ENCODE assay signal across 13 mouse cellular contexts in genomic region chr10:115493778-115494141, GRCm38 (mm10).
DNase-seq lines count a peak whose midpoint lies in the region; ATAC-seq lines count a peak whose summit lies in the region.
"Had no signal": no experiment of that assay in that cellular context is flagged by ENCODE, and none has a peak within 500 bp of the region (broad histone marks: within the 10 kb centered on the region; RNA-seq: fewer than 3 reads in every experiment).

No protein-coding gene starts in this region.

- H3K9ac ChIP-seq in lung, embryonic 16.5 days (ENCODE audit: low read length) = no peak overlapping the region
- H3K9ac ChIP-seq in stomach, embryonic 16.5 days (ENCODE audit: low read length) = no peak overlapping the region
- H3K9ac ChIP-seq: liver, embryonic 12.5 days had no signal

- DNase-seq in heart, embryonic 10.5 days (ENCODE audit: low spot score) = no peak
- no peak for DNase-seq in heart, adult 11 months
- DNase-seq in lung, postnatal 36 days = no peak
- no peak for DNase-seq in limb, embryonic 10.5 days (ENCODE audit: low spot score)
- no peak for DNase-seq in layer of hippocampus, adult 8-10 months (ENCODE audit: low spot score in 2 of 2)
- DNase-seq in T-cell, adult 2 months (ENCODE audit: low spot score) = no peak
- DNase-seq: adrenal gland, postnatal 25 days; cerebellum, adult 2 months; gastrocnemius, postnatal 36 days had no signal

- H3K4me3 ChIP-seq in heart, embryonic 10.5 days = peak overlapping the region; percentile 37
- no peak overlapping the region for H3K4me3 ChIP-seq in lung, embryonic 16.5 days (ENCODE audit: low read length)
- peak overlapping the region; percentile 8; the same call in 1 of the 2 replicates for H3K4me3 ChIP-seq in limb, embryonic 10.5 days
- no peak overlapping the region for H3K4me3 ChIP-seq in stomach, embryonic 16.5 days (replicated peaks; ENCODE audit: low read length)
- H3K4me3 ChIP-seq: liver, embryonic 12.5 days; megakaryocyte, embryonic 14.5 days had no signal

- 0 out of 2 replicates have a peak, but pooled peaks cover 2% of the 10 kb centered on the region for H3K36me3 ChIP-seq in heart, embryonic 10.5 days
- no peaks in the 10 kb centered on the region for H3K36me3 ChIP-seq in lung, embryonic 16.5 days (ENCODE audit: control insufficient read depth, insufficient read depth, low read length)
- H3K36me3 ChIP-seq in limb, embryonic 10.5 days = no peaks in the 10 kb centered on the region
- no peaks in the 10 kb centered on the region for H3K36me3 ChIP-seq in stomach, embryonic 16.5 days (ENCODE audit: control insufficient read depth, insufficient read depth, low read length)
- H3K36me3 ChIP-seq: liver, embryonic 12.5 days had no signal

- peaks cover 4% of the 10 kb centered on the region; the same call in 1 of the 2 replicates for H3K9me3 ChIP-seq in heart, embryonic 10.5 days
- H3K9me3 ChIP-seq in lung, embryonic 16.5 days (ENCODE audit: control insufficient read depth, low read length) = peaks cover 4% of the 10 kb centered on the region; the same call in 1 of the 2 replicates
- H3K9me3 ChIP-seq in limb, embryonic 10.5 days (replicated peaks) = no peaks in the 10 kb centered on the region
- H3K9me3 ChIP-seq in stomach, embryonic 16.5 days (replicated peaks; ENCODE audit: control insufficient read depth, low read length) = 0 out of 2 replicates have a peak, but pooled peaks cover 3% of the 10 kb centered on the region
- H3K9me3 ChIP-seq: liver, embryonic 12.5 days had no signal

- ATAC-seq in lung, embryonic 16.5 days (ENCODE audit: low read depth) = no peak
- ATAC-seq in stomach, embryonic 16.5 days (ENCODE audit: insufficient read depth, low FRiP score) = no peak
- ATAC-seq: liver, embryonic 12.5 days had no signal

- H3K4me2 ChIP-seq in lung, embryonic 16.5 days (ENCODE audit: low read depth, low read length) = peak overlapping the region; percentile 29
- peak overlapping the region; percentile 26 for H3K4me2 ChIP-seq in stomach, embryonic 16.5 days (ENCODE audit: low read depth, low read length)
- H3K4me2 ChIP-seq: liver, embryonic 12.5 days had no signal

- WGBS in heart, embryonic 10.5 days = 10% methylated on average over 7 of the region's 7 CpGs
- WGBS in lung, embryonic 16.5 days = 4% methylated on average over 7 of the region's 7 CpGs
- WGBS in limb, embryonic 10.5 days = 19% methylated on average over 7 of the region's 7 CpGs
- 4% methylated on average over 7 of the region's 7 CpGs for WGBS in stomach, embryonic 16.5 days

- H3K4me1 ChIP-seq in heart, embryonic 10.5 days = peaks cover 10% of the 10 kb centered on the region
- H3K4me1 ChIP-seq in lung, embryonic 16.5 days (replicated peaks; ENCODE audit: control insufficient read depth, insufficient read depth, low read length) = peaks cover 9% of the 10 kb centered on the region; the same call in 1 of the 2 replicates
- H3K4me1 ChIP-seq in limb, embryonic 10.5 days = peaks cover 15% of the 10 kb centered on the region
- no peaks in the 10 kb centered on the region for H3K4me1 ChIP-seq in stomach, embryonic 16.5 days (ENCODE audit: control insufficient read depth, insufficient read depth, low read length)
- H3K4me1 ChIP-seq: megakaryocyte, embryonic 14.5 days had no signal

- peak overlapping the region; percentile 29; the same call in 1 of the 2 replicates for H3K27ac ChIP-seq in heart, embryonic 10.5 days
- no peak overlapping the region for H3K27ac ChIP-seq in lung, embryonic 16.5 days (ENCODE audit: low read length)
- H3K27ac ChIP-seq in limb, embryonic 10.5 days = peak overlapping the region; percentile 64; the same call in 1 of the 2 replicates
- H3K27ac ChIP-seq in stomach, embryonic 16.5 days (ENCODE audit: low read length) = no peak overlapping the region
- H3K27ac ChIP-seq: liver, embryonic 12.5 days had no signal

- H3K27me3 ChIP-seq in heart, embryonic 10.5 days (ENCODE audit: insufficient read depth, poor library complexity, severe bottlenecking) = no peaks in the 10 kb centered on the region
- no peaks in the 10 kb centered on the region for H3K27me3 ChIP-seq in lung, embryonic 16.5 days (ENCODE audit: control insufficient read depth, insufficient read depth, low read depth, low read length)
- H3K27me3 ChIP-seq in limb, embryonic 10.5 days (ENCODE audit: low read depth, poor library complexity, severe bottlenecking) = no peaks in the 10 kb centered on the region
- H3K27me3 ChIP-seq in stomach, embryonic 16.5 days (ENCODE audit: control insufficient read depth, insufficient read depth, low read length) = no peaks in the 10 kb centered on the region
- H3K27me3 ChIP-seq: liver, embryonic 12.5 days; megakaryocyte, embryonic 14.5 days had no signal

Comparison
In these comparisons a context has a peak if more than half of its experiments do, and no peak if none do; other contexts are left out.
1. H3K27ac ChIP-seq: peak in heart, embryonic 10.5 days (single experiment) and limb, embryonic 10.5 days (single experiment); none in lung, embryonic 16.5 days (single experiment) and stomach, embryonic 16.5 days (single experiment).
2. H3K4me3 ChIP-seq: peak in heart, embryonic 10.5 days (single experiment) and limb, embryonic 10.5 days (single experiment); none in lung, embryonic 16.5 days (single experiment) and stomach, embryonic 16.5 days (single experiment).